Mouse (Mus musculus) embryonic fibroblast, embryonic 13.5 days (primary cell): ENCODE measurements around the gene Slc7a6.

ENCODE experiments used
- CTCF ChIP-seq: IDR thresholded peaks from 2 replicates; pipeline ENCODE4 v1.5.1; 2011; ENCODE audit warnings: mild to moderate bottlenecking, control low read depth, low read length, moderate library complexity, borderline replicate concordance; ENCODE audit not compliant: insufficient read depth
- POLR2A ChIP-seq: IDR thresholded peaks from 2 replicates; pipeline ENCODE4 v1.6.1; 2011; ENCODE audit warnings: low read depth, mild to moderate bottlenecking, control low read depth, low read length, moderate library complexity

DNA sequence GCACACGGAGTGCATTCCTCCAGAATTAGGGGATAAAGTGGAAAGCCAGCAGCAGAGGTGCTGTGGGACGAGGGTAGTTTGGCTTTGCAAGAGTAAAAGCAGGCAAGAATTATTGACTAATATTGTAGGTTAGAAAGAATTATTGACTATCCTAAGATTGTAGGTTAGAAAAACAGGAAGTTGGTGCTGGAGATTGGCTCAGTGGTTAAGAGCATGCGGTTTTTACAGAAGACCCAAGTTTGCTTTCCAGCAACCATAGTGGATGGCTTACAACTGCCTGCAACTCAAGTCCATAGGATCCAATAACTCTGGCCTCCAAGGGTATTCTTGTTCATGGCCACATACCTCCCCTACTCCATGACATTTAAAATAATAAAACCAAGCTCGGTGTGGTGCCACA is 22.6 kb upstream of the Slc7a6 start:
- no peak for TF ChIP-seq POLR2A
- TF ChIP-seq CTCF, result no peak
